Mouse (Mus musculus) cerebellum, adult 8-10 months (tissue): ENCODE results near the gene Pld3.
"Not testable (repeated sequence)": the region's sequence is repeated elsewhere in the genome, so short reads cannot be mapped to it uniquely, and the experiment has no call there.

Experiments
- DNase-seq: peaks from one replicate; pipeline ENCODE4 v3.0.0; 2022

Gene Pld3

GRCm38 (mm10) chr7:27520599-27520998 is 32.4 kb downstream of the Pld3 start:
- no peak for DNase-seq

DNA sequence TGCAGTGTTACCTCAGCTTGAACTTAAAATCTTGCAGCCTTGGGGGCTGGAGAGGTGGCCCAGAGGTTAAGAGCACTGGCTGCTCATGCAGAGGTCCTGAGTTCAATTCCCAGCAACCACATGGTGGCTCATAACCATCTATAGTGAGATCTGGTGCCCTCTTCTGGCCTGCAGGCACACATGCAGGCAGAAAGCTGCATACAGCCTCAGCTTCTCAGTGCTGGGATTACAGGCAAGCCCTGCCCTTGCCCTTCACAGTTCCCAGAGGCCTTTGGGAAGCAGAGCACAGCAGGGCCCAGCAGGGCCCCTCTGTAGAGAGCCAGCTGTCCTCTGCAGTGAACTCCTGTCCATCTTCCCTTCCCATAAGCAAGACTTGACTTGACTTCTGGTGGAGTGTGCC is 32.9 kb downstream of the Pld3 start:
- no peak for DNase-seq

- no peak for DNase-seq
Measured at GRCm38 (mm10) chr7:27518314-27518713, 34.7 kb downstream of the Pld3 start.

DNA sequence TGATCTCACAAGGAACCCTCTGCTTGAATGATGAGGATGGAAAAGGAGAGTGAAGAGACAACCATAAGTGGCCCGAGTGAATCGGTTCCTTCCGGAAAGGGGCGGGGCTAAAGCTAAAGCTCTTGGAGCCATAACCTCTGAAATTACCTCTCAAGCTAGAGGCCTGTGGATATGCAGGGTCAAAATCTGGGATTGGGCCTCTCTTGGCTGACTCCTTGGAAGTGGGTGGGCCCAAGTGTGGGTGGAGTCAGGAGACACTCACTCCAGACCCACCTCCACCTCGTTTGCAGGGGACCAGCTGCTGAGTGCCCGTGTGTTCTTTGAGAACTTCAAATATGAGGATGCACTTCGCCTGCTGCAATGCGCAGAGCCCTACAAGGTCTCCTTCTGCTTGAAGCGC is 38.1 kb downstream of the Pld3 start:
- DNase-seq: no peak

DNA sequence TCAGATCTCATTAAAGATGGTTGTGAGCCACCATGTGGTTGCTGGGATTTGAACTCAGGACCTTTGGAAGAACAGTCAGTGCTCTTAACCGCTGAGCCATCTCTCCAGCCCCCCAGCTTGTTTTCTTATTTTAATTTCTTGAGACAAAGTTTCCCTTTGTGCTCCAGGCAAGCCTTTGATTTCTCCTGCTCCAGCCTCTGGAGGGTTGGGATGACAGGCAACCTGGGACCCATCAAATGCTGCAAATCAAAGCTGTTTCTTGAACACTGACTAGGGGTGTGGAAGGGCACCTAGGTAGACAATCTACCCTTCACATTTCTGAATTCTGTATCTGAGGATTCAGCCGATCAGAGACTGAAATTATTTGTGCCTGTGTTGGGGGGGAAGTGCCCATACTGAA is 42.2 kb downstream of the Pld3 start:
- DNase-seq: no peak

- peak; percentile 54 for DNase-seq
Measured at GRCm38 (mm10) chr7:27508648-27509005, 44.4 kb downstream of the Pld3 start.

DNA sequence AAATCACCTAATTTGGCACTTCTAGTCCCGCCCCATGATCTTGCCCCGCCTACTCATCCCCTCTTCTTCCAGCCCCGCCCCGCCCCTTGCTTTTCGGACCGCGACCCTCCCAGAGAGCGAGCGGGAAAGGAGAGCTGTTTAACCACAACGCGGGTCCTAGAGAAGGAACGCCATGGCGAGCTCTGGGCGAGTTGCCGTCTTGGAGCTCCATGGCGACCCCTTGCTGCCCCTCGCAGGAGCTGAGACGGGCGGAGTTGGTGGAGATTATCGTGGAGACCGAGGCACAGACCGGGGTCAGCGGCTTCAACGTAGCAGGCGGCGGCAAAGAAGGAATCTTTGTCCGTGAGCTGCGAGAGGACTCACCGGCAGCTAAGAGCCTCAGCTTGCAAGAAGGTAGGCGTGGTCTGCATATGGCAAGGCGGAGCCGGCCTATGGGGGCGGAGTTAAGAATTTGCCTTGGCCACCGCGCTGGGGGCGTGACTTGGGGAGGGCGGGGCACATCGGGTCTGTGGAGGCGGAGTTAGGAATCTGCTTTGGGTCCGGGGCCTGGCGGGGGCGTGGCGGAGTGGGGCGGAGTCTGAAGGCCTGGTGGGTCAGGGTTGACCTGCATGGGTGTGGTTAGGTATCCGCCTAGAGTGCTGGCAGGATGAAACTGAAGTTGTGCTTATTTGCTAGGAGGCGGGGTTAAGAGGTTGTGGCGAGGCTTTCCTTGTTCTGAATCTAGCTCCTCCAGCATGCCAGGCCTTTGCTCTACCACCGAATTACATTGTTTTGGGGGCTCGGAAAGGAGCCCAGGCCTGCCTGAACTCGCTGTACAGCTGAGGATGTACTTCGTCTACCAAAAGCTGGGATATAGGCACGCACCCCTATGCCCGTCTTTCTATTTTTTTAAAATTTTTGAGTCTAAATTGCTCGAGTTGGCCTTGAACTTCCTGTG is 45.0 kb downstream of the Pld3 start:
- peak; percentile 94 for DNase-seq

GRCm38 (mm10) chr7:27506765-27507370 is 46.1 kb downstream of the Pld3 start:
- DNase-seq: no peak

DNA sequence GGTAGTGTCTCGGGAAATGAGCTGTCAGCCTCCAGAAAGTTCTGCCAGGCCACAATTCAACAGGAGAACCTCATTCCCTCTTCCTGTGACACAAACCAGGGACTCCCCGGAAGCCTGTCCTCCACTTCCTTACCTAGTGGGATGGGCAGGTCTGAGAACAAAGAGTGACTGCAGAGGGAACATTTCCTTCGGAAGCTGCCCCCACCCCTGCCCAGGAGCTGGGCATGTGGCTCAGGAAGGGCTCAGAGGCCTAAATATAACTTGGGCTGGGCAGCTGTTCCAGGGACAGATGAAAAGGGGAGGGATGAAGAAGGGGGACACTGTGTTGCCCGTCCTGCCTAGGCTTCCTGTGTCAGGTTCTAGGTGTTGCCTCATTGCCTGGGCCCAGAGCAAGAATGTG is 51.4 kb downstream of the Pld3 start:
- DNase-seq: no peak

DNA sequence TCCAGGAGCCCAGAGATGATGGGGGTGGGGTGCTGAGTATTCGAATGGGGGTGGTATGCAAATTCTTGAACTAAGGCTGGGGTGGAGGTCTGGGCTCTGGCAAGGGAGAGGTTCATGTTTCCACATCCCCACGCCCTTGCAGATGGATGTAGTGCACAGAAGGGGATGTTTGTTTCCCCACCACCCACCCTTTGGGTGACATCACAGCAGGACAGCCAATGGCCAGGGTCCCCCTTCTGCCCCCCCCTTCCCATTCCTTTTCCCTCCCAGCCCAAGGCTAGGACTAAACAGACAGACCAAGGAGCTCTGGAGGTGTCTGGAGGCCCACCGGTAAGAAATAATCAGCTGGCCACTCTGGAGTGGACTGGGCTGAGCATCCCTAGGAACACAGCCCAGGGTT is 54.0 kb downstream of the Pld3 start, which contains the start of gene Prx:
TSS of gene Prx (plus strand) at position 289 of the 400 bp plus-strand sequence.
- no peak for DNase-seq

- not testable (repeated sequence) for DNase-seq
Measured at GRCm38 (mm10) chr7:27494659-27495367, 58.2 kb downstream of the Pld3 start.

GRCm38 (mm10) chr7:27493450-27493849 is 59.6 kb downstream of the Pld3 start:
- DNase-seq: no peak

GRCm38 (mm10) chr7:27493022-27493421 is 60.0 kb downstream of the Pld3 start:
- no peak for DNase-seq

GRCm38 (mm10) chr7:27491856-27492255 is 61.2 kb downstream of the Pld3 start:
- DNase-seq: no peak

DNA sequence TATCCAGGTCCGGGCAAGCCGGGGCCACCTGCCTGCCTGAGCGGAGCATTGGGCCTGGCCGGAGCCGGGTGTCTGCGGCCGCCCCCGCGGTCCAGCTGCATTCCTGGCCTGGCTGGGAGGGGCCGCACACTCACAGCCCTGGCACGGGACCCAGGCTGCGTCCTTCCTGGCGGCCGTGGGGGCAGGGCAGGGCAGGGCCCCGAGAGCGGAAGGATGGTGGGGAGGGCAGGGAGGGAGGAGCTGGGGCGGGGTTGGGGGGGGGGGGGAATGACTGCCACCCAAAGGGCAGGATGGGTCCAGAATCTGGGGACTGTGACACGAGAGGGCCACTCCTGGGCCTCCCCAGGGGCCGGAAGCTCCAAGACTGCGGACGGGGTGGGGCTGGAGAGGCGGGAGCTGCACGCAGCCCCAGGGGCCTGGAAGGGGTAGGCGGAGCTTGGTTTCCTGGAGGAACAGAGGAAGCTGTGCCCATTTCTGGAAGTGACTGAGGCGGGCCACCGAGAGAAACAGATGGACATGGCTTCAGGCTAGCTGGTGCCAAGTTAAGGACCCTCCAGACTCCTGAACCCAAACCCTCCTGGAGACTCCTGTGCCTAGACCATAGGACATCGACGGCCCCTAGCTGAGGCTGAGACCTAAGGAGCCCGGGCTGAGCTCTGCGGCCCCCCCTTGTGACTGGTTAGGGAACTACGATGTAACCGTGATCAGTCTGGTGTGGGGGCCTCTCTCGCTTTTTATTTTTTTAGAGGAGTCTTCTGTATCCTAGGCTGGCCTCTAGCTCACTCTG is 62.3 kb downstream of the Pld3 start:
- DNase-seq: peak; percentile 89

DNA sequence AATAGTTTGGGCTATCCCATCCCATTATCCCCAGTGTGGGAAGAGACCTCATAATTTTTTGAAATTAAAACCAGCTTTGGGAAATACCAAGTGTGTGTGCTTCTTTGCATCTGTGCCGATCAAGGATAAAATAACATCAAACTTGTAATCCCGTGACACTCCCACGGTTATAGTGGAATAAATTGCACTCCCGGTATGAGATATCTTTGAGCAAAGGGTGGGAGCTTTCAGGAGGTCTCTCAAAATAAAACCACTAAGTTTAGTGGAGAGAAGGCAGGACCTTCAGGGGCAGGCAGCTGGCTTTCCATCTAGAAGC is 62.8 kb downstream of the Pld3 start:
- DNase-seq: no peak

- no peak for DNase-seq
Measured at GRCm38 (mm10) chr7:27489270-27489869, 63.6 kb downstream of the Pld3 start.

GRCm38 (mm10) chr7:27487740-27488268 is 65.2 kb downstream of the Pld3 start:
- peak; percentile 53 for DNase-seq

DNA sequence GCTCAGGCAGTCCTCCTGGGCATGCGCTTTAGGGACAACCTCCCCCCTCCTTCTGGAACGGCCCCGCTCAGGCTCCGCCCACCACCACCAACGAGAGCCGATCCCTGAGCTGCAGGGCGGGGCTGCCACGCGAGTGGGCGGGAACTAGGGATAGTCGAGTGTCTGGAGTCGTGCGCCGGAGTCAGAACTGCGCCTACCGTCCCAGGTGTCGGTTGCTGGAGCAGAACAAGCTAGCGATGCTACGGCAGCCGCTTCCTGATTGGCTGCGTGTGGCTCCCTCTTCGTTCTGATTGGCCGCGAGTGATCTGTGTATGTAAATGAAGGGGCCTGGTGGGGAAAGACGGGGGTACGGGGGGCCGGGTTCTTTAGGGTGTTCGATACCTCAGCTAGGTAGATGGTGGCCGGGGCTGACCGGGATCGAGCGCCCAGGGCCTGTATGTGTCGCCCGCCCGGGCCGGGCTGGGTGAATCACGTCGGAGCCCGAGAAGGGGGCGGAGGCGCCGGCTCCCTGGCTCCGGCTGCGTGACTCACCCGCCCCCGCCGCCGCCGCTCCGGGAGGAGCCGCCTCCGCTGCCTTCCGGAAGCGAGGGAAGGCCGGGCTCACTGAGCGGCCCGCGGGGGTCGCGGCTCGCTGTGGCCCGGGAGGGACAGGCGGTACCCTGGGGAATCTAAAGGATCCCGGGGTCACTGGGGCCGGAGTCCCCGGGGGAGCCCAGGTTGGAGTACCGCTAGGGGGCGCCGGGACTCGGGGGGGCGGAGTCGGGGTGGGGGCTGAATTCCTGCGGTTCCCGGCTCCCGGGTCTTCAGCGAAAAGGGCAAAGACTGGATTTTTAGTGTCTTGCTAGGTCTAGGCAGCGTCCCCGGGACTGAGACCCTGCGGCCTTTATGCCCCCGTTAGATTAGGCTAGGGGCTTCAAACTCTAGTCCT is 66.0 kb downstream of the Pld3 start, which contains the start of gene Sertad1:
TSS of gene Sertad1 (plus strand) at position 141 of the 928 bp plus-strand sequence.
- DNase-seq: peak; percentile 100

DNA sequence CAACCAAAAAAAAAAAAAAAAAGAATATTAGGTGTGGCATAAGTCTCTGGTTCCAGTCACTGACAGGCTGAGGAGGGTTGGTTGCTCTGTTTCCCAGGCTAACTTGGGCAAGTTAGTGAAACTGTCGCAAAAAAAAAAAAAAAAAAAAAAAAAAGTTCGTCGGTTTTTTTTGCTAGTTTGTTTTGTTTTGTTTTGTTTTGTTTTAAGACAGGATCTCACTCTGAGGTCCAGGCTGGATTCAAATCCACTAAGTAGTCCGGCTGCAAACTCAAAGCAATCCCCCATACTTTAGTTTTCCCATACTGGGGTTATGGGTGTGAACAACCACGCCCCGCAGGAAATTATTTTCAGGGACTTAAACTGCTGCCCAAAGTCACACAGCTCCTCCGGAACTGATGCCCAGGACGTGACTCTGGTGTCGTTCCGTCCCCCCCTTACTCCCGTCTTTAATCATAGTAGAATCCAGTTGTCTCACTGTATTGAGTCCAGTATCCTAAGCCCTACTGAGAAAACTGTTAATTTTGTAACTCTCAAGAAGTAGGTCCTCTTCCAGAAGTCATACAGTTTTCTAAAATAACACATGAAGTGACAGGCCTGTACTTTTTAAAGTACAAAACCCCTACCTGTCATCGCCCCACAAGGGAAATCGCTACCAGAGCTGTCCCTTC is 66.8 kb downstream of the Pld3 start:
- DNase-seq: no peak
